Mouse (Mus musculus) intestine, embryonic 15.5 days (tissue): ENCODE data around the gene Morc2b. TPM values are rescaled to one million over a fixed set of nuclear protein-coding genes. Genes with fewer than 3 reads are reported as not detected.
"Not testable (repeated sequence)": the region's sequence is repeated elsewhere in the genome, so short reads cannot be mapped to it uniquely, and the experiment has no call there.

Experiments
- ATAC-seq: fragments of 200-750 bp; cut with Nextera tagmentation; 2 replicates; pipeline ENCODE4 v1.8.0; 2017; ENCODE audit warnings: moderate TSS enrichment, moderate library complexity
- H3K27ac ChIP-seq: fragments of 300-500 bp; sonication (generic); 2 replicates; pipeline ENCODE4 v1.5.1; 2015; ENCODE audit warnings: mild to moderate bottlenecking, inconsistent platforms
- H3K27me3 ChIP-seq: fragments of 300-500 bp; sonication (generic); replicated peaks from 2 replicates; pipeline ENCODE4 v1.6.1; 2015; ENCODE audit warnings: inconsistent platforms
- H3K36me3 ChIP-seq: fragments of 300-500 bp; sonication (generic); 2 replicates; pipeline ENCODE4 v1.6.1; 2015; ENCODE audit warnings: inconsistent platforms
- H3K4me1 ChIP-seq: fragments of 300-500 bp; sonication (generic); replicated peaks from 2 replicates; pipeline ENCODE4 v1.6.1; 2015; ENCODE audit warnings: inconsistent platforms
- H3K4me2 ChIP-seq: fragments of 300-500 bp; sonication (generic); replicated peaks from 2 replicates; pipeline ENCODE4 v1.6.1; 2015; ENCODE audit warnings: mild to moderate bottlenecking, inconsistent platforms
- H3K4me3 ChIP-seq: fragments of 300-500 bp; sonication (generic); replicated peaks from 2 replicates; pipeline ENCODE4 v1.5.1; 2015; ENCODE audit warnings: inconsistent platforms
- H3K9ac ChIP-seq: fragments of 300-500 bp; sonication (generic); 2 replicates; pipeline ENCODE4 v1.6.1; 2015; ENCODE audit warnings: inconsistent platforms
- H3K9me3 ChIP-seq: fragments of 300-500 bp; sonication (generic); 2 replicates; pipeline ENCODE4 v1.6.1; 2016; ENCODE audit warnings: inconsistent platforms
- WGBS: fragments of 180-500 bp; shearing (Covaris S2); methylation state at CpG from one replicate; pipeline ENCODE4 v1.1.7; 2015; 5-methylcytosine and 5-hydroxymethylcytosine counted together
- polyA plus RNA-seq: library from polyadenylated mRNA; unstranded; fragments of >200 nt; fragmentation: Nextera tagmentation; extraction: Ambion mirVana; gene quantifications from 2 replicates; pipeline ENCODE4 v1.2.1, GENCODE M21; 2015

Morc2b gene
- polyA plus RNA-seq, result 0.08 TPM in 1 of 2 replicates, not detected in the other

DNA sequence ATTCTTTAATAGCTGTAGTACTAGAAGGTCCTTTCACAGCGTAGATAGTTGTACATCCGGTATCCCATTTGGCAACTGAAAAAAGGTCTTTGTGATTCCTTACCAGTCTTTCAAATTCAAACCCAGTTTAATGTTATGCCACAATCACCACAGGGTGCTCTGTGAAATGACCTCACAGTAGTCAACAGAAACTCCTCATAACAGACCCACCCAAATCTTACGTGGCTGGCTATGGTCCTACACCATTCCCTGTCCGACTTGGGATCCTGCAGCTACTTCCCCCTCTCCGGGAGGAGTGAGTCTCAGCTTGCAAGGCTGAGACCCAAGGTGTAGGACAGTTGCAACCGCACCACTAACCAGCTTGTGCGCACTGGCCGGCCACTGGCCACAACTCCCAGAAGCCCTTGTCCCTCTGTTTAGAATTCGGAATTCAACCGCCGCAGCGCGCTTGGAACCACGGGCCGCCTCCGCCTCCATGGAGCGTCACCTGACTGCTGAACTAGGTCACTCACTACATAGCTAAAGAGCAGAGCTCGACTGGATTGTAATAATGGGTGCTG lies at the start of gene Morc2b:
Gene Morc2b, minus strand, starts transcription at position 423 of the 560 bp plus-strand sequence.
- Histone ChIP-seq H3K4me3 (no peak within 1 kb of the TSS), H3K4me1 (no peaks in the 10 kb centered on the region), H3K27me3 (no peaks in the 10 kb centered on the region), H3K9me3 (no peaks in the 10 kb centered on the region), H3K9ac (no peak within 1 kb of the TSS), H3K27ac (no peak within 1 kb of the TSS), H3K4me2 (no peak within 1 kb of the TSS), H3K36me3 (no peaks in the 10 kb centered on the region)
- WGBS, result 71% methylated on average over 18 of the region's 18 CpGs
- ATAC-seq, result no peak

DNA sequence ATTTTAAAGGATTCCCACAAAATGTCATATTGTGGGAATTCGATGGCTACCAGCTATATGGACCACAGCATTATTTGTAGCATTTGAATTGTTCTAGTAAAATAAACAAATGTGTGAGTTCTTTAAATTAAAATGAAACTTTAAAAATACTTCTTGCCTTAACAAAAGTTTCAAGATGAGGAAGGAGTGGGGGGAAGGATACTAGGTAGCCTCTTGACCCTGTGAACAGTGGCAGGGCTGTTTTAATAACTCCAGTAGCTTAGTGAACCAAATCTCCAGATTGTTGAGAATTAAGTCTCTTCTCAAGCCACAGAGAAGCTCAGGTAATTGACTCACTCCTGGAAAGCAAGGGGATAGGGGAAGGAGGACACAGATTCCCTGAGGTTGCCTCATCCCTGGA lies 28.7 kb upstream of the Morc2b start, which contains the start of gene Olfr55:
Gene Olfr55, plus strand, starts transcription at position 301 of the 400 bp plus-strand sequence.
- H3K4me2 ChIP-seq, H3K27ac ChIP-seq, H3K4me3 ChIP-seq, ATAC-seq, H3K4me1 ChIP-seq, H3K36me3 ChIP-seq, H3K9ac ChIP-seq, H3K9me3 ChIP-seq, H3K27me3 ChIP-seq: not testable (repeated sequence)
- 76% methylated on average over 1 of the region's 1 CpGs for WGBS

DNA sequence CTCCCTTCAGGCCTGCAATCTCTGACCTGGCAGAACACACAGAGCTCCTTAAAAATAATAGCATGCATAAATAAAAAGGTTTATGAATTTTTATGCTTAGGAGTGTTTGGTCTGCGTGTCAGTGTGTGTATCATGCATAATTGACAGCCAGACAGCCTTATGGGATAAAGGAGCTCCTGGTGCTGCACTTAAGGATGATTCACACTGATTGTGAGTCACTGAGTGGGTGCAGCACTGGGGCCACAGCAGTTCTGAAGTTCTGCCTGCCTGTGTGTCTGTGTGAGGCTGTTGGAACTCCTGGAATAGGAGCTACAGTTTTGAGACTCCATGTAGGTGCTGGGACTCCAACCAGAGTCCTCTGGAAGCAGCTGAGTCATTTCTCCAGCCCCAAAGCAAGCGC lies 13.2 kb downstream of the Morc2b start:
- no peak for ATAC-seq
- no peak overlapping the region for H3K9ac ChIP-seq
- H3K4me3 ChIP-seq, result no peak overlapping the region
- H3K27me3 ChIP-seq, result no peaks in the 10 kb centered on the region
- H3K4me2 ChIP-seq, result no peak overlapping the region
- H3K9me3 ChIP-seq, result no peaks in the 10 kb centered on the region
- no peak overlapping the region for H3K27ac ChIP-seq
- H3K36me3 ChIP-seq, result no peaks in the 10 kb centered on the region
- 64% methylated on average over 2 of the region's 2 CpGs for WGBS
- H3K4me1 ChIP-seq, result no peaks in the 10 kb centered on the region

DNA sequence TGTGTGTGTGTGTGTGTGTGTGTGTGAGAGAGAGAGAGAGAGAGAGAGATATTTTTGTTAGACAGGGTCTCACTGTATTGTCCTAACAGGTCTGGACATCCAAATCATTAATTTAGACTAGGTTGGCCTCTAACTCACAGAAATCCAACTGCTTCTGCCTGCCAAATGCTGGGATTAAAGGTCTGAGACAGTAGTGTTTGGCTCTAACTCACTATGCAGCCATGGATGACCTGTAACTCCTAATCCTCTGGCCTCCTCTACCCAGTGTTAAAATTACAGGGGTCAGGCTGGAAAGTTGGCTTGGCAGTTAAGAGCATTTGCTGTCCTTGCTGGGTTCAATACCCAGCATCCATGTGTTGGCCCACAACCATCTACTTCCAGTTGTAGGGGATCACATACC lies 14.9 kb downstream of the Morc2b start:
- Histone ChIP-seq H3K9ac (no peak overlapping the region), H3K4me1 (no peaks in the 10 kb centered on the region), H3K4me3 (no peak overlapping the region), H3K27me3 (no peaks in the 10 kb centered on the region), H3K4me2 (no peak overlapping the region), H3K27ac (no peak overlapping the region), H3K9me3 (no peaks in the 10 kb centered on the region), H3K36me3 (no peaks in the 10 kb centered on the region)
- ATAC-seq, result no peak

GRCm38 (mm10) chr17:33097396-33097795 lies 42.1 kb downstream of the Morc2b start:
- no peaks in the 10 kb centered on the region for H3K27me3 ChIP-seq
- H3K9ac ChIP-seq, result no peak overlapping the region
- no peaks in the 10 kb centered on the region for H3K36me3 ChIP-seq
- no peak overlapping the region for H3K4me2 ChIP-seq
- no peak overlapping the region for H3K27ac ChIP-seq
- peaks cover 3% of the 10 kb centered on the region; the same call in 1 of the 2 replicates for H3K4me1 ChIP-seq
- no peaks in the 10 kb centered on the region for H3K9me3 ChIP-seq
- 85% methylated on average over 2 of the region's 2 CpGs for WGBS
- ATAC-seq, result no peak
- H3K4me3 ChIP-seq, result no peak overlapping the region

- H3K4me2 ChIP-seq, result peak overlapping the region; percentile 64
- peak; percentile 79 for ATAC-seq
- peak overlapping the region; percentile 92 for H3K27ac ChIP-seq
- H3K4me3 ChIP-seq, result peak overlapping the region; percentile 63
- peak overlapping the region; percentile 63 for H3K9ac ChIP-seq
- H3K4me1 ChIP-seq, result peaks cover 3% of the 10 kb centered on the region; the same call in 1 of the 2 replicates
- H3K36me3 ChIP-seq, result no peaks in the 10 kb centered on the region
- 2% methylated on average over 31 of the region's 31 CpGs for WGBS
- H3K9me3 ChIP-seq, result no peaks in the 10 kb centered on the region
- no peaks in the 10 kb centered on the region for H3K27me3 ChIP-seq
Measured at GRCm38 (mm10) chr17:33092391-33093193, 46.9 kb downstream of the Morc2b start.

DNA sequence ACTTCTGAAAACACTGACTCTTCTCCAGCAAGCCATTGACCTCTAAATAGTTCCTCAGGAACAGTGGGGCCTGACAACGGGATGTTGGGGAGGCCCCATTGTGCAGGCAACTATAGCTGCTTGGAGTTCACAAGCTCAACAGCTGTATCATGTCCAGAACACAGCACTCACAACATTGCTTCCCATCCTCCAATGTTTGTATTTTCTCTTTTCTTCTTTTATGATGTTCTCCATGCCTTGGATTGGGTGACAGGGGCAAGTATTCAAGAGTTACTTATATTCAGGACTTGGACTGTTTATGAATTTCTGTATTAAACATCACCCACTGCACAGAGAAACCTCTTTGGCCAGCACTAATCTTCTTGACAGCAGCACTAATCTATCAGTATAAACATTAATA lies 47.9 kb downstream of the Morc2b start:
- H3K27ac ChIP-seq, result peak overlapping the region; percentile 92; the same call in 1 of the 2 replicates
- ATAC-seq, result no peak
- no peaks in the 10 kb centered on the region for H3K27me3 ChIP-seq
- H3K4me2 ChIP-seq, result no peak overlapping the region
- no peaks in the 10 kb centered on the region for H3K9me3 ChIP-seq
- H3K4me1 ChIP-seq, result peaks cover 3% of the 10 kb centered on the region; the same call in 1 of the 2 replicates
- H3K9ac ChIP-seq, result no peak overlapping the region
- 75% methylated on average over 1 of the region's 1 CpGs for WGBS
- H3K4me3 ChIP-seq, result no peak overlapping the region
- no peaks in the 10 kb centered on the region for H3K36me3 ChIP-seq

DNA sequence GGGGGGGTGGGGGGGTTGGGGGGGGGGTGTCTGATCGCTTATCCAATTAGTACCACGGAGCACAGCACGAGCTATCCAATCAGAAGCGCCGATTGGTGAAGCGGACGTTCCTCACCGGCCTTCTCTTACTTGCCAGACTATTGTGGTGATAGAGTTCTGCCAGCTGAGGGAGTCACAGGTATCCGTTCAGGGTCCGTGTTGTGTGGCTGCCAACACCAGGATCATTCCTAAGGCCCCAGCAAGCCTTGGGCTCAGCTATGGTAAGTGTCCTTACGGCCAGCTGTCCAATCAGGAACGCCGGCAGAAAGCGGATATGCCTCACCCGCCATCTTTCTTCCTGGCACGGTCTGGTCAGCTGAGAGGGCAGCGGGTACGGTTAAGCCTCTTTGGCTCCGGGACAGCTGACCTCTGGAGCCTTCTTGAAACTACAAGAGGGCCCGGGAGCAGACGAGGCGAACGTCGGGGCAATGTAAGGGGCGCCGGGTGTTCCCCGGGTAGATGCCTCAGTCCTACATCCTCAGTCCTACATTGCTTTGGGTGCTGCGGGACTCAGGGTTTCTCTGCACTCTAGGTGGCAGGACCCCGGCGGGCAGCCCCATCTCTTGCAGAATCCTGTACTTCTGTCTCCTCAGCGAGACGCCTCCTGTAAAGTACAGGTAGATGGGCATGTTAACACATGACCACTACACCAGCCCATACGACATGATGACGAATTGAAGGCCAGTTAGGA lies 50.1 kb downstream of the Morc2b start, which contains the start of gene Zfp563:
Gene Zfp563, plus strand, starts transcription at position 91 of the 730 bp plus-strand sequence.
- H3K27ac ChIP-seq, result peak within 1 kb of the TSS; percentile 90
- peak within 1 kb of the TSS; percentile 64 for H3K9ac ChIP-seq
- H3K9me3 ChIP-seq, result no peaks in the 10 kb centered on the region
- peak within 1 kb of the TSS; percentile 73 for H3K4me2 ChIP-seq
- no peaks in the 10 kb centered on the region for H3K27me3 ChIP-seq
- H3K36me3 ChIP-seq, result no peaks in the 10 kb centered on the region
- H3K4me3 ChIP-seq, result peak within 1 kb of the TSS; percentile 69
- peak; percentile 90 for ATAC-seq
- peaks cover 3% of the 10 kb centered on the region; the same call in 1 of the 2 replicates for H3K4me1 ChIP-seq
- WGBS, result 4% methylated on average over 34 of the region's 34 CpGs

GRCm38 (mm10) chr17:33067958-33068357 lies 71.5 kb downstream of the Morc2b start, which contains the start of gene 4921501E09Rik:
Gene 4921501E09Rik, minus strand, starts transcription at chr17:33068058.
- H3K4me1 ChIP-seq, result no peaks in the 10 kb centered on the region
- no peaks in the 10 kb centered on the region for H3K9me3 ChIP-seq
- H3K4me2 ChIP-seq, result no peak within 1 kb of the TSS
- H3K36me3 ChIP-seq, result no peaks in the 10 kb centered on the region
- H3K9ac ChIP-seq, result no peak within 1 kb of the TSS
- 49% methylated on average over 1 of the region's 1 CpGs for WGBS
- H3K27me3 ChIP-seq, result no peaks in the 10 kb centered on the region
- H3K27ac ChIP-seq, result no peak within 1 kb of the TSS
- H3K4me3 ChIP-seq, result no peak within 1 kb of the TSS
- ATAC-seq, result no peak

Other genes with a start within 250 kb of the Morc2b start
- 6.4 and 6.9 TPM in 2 replicates for gene Zfp870, start 248.0 kb downstream of the Morc2b start, polyA plus RNA-seq
- gene Cyp4f14, start 222.3 kb downstream of the Morc2b start, polyA plus RNA-seq, result 2.7 and 2.9 TPM in 2 replicates
- 21.1 and 22.4 TPM in 2 replicates for gene Cyp4f13, start 192.3 kb downstream of the Morc2b start, polyA plus RNA-seq
- 10.0 and 10.7 TPM in 2 replicates for gene Zfp472, start 173.9 kb downstream of the Morc2b start, polyA plus RNA-seq
- gene Zfp952, start 146.6 kb downstream of the Morc2b start, polyA plus RNA-seq, result 9.1 and 9.4 TPM in 2 replicates
- 9.4 and 11.1 TPM in 2 replicates for gene Zfp763, start 106.3 kb downstream of the Morc2b start, polyA plus RNA-seq
- not detected in 2 replicates for gene 4921501E09Rik, start 71.6 kb downstream of the Morc2b start, polyA plus RNA-seq
- 4.1 and 7.8 TPM in 2 replicates for gene Zfp563, start 50.4 kb downstream of the Morc2b start, polyA plus RNA-seq
- gene Olfr55, start 28.8 kb upstream of the Morc2b start, polyA plus RNA-seq, result 0.03 TPM in 1 of 2 replicates, not detected in the other
- not detected in 2 replicates for gene Olfr239, start 51.6 kb upstream of the Morc2b start, polyA plus RNA-seq
- gene Olfr1564, start 82.0 kb upstream of the Morc2b start, polyA plus RNA-seq, result not detected in 2 replicates
- 11.7 and 14.0 TPM in 2 replicates for gene Zfp955a, start 115.5 kb upstream of the Morc2b start, polyA plus RNA-seq
- gene Olfr63, start 125.0 kb upstream of the Morc2b start, polyA plus RNA-seq, result 0.03 TPM in 1 of 2 replicates, not detected in the other
- 9.6 and 9.9 TPM in 2 replicates for gene Zfp955b, start 149.9 kb upstream of the Morc2b start, polyA plus RNA-seq
- 7.0 and 7.3 TPM in 2 replicates for gene Zfp81, start 219.2 kb upstream of the Morc2b start, polyA plus RNA-seq